Mouse (Mus musculus) ES-Bruce4 (cell line): ENCODE measurements around the gene Prps1l3.

Source experiments
- CTCF ChIP-seq: IDR thresholded peaks from one replicate; pipeline ENCODE4 v1.8.1; 2011; ENCODE audit warnings: low read depth, low read length
- EP300 ChIP-seq: IDR thresholded peaks from 2 replicates; pipeline ENCODE4 v1.6.1; 2011; ENCODE audit warnings: low read depth, low read length; ENCODE audit not compliant: insufficient read depth

DNA sequence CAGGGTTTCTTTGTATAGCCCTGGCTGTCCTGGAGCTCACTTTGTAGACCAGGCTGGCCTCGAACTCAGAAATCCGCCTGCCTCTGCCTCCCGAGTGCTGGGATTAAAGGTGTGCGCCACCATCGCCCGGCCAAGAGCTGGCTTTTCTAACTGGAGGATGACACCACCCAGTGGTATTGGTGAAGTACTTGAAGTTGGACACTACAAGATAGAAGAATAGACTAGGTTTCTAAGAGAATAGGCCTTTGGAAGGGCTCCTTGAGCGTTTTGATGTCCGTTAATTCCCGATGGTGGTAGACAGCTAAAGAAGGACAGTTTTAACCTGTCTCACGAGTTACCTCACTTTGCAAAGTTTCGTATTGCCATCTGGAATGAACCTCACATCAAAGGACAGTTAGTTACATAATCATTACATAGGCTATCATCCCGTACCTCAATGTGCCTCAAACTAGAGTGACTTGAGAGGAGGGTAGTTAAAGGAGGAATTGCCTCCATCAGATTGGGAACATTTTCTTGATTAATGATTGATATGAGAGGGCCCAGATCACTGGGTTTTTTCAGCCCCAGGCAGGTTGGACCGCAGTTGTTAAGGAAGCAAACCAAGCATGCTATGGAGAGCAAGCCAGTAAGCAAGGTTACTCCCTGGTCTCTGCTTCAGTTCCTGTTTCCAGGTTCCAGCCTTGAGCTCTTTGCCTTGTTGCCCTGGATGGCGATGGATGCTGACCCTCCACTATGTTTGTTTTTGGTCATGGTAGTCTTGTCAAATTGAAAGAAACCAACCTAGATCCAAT is 1.1 kb downstream of the Prps1l3 start:
- TF ChIP-seq EP300 (no peak), CTCF (no peak)
